Mouse (Mus musculus) brain, embryonic 14.5 days (tissue): Measurements from ENCODE around the gene Eif5a. TPM values are rescaled to one million over a fixed set of nuclear protein-coding genes. Genes with fewer than 3 reads are reported as not detected.
A peak's percentile ranks its signal among the peaks of the same experiment; 100 is the strongest.

Experiments used
- DNase-seq: peaks from one replicate; pipeline ENCODE4 v3.0.0-alpha.2; 2011; ENCODE audit warnings: low read depth
- CTCF ChIP-seq: fragments of 200-500 bp; IDR thresholded peaks from 2 replicates; pipeline ENCODE4 v1.5.1; 2012; ENCODE audit warnings: inconsistent platforms, mild to moderate bottlenecking, moderate library complexity, borderline replicate concordance; ENCODE audit not compliant: insufficient read depth, insufficient read length; ENCODE audit errors: extremely low read depth
- POLR2A ChIP-seq: fragments of 200-500 bp; IDR thresholded peaks from 2 replicates; pipeline ENCODE4 v1.6.1; 2012; ENCODE audit warnings: mild to moderate bottlenecking, inconsistent platforms, borderline replicate concordance; ENCODE audit not compliant: poor library complexity, insufficient read depth, insufficient read length, severe bottlenecking; ENCODE audit errors: extremely low read depth
- polyA plus RNA-seq: library from polyadenylated mRNA; depleted of rRNA; stranded (reverse); fragments of >200 nt; gene quantifications from 2 replicates; pipeline ENCODE4 v1.2.3, GENCODE M21; 2012; rRNA removed

Gene Eif5a
- polyA plus RNA-seq, 1 experiment: 727 TPM

DNA sequence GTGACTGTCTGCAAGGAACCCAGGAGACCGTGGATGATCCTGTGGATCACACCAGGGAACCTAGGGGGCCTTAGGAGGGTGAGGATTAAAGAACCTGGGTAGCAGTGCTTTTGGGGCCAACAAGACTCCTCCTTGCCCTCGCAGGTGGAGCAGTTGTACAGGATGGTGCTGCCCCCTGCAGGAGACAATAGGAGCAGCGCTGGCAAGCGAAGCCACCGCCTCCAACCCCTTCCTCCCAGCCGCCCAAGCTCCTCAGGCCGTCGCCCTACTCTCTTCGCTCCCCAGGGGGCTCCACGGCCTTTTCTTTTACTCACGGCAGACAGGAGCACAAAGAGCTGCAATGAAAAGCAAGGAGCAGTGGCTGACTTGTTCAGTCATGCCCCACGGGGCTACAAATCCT lies 44.9 kb downstream of the Eif5a start:
- peak; percentile 87 for DNase-seq
- TF ChIP-seq POLR2A: no peak
- TF ChIP-seq CTCF: peak; percentile 86

DNA sequence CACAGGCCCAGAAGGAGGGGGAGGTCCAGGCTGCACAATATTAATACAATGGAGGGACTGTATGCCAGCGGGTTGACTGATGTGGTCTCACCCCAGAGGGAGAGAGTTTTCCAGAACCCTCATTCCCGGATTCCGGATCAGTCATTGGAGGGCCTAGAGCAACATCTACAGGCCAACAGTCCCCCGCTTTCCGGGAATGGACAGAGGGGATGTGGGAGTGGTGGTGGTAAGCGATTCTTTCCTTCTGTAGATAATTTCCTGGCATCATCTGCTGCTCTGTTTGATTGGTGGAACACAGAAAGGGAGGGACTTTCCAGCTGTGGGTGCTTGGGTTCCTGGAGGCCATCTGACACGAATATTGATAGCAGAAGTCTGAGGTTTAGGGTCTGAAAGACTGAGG lies 45.6 kb downstream of the Eif5a start:
- no peak for DNase-seq
- TF ChIP-seq POLR2A (no peak), CTCF (no peak)

GRCm38 (mm10) chr11:69872451-69872850 lies 49.3 kb downstream of the Eif5a start:
- TF ChIP-seq POLR2A (no peak), CTCF (no peak)
- DNase-seq: no peak

GRCm38 (mm10) chr11:69871822-69872221 lies 49.9 kb downstream of the Eif5a start:
- no peak for DNase-seq
- no peak for TF ChIP-seq CTCF
- TF ChIP-seq POLR2A: no peak

GRCm38 (mm10) chr11:69870289-69871069 lies 51.3 kb downstream of the Eif5a start:
- no peak for DNase-seq
- no peak for TF ChIP-seq POLR2A
- TF ChIP-seq CTCF: no peak

GRCm38 (mm10) chr11:69867335-69867734 lies 54.4 kb downstream of the Eif5a start:
- TF ChIP-seq CTCF: no peak
- TF ChIP-seq POLR2A: no peak
- DNase-seq: no peak

Other genes with a start within 250 kb of the Eif5a start
- gene Eif4a1, start 249.5 kb downstream of the Eif5a start, polyA plus RNA-seq: 894 and 1,040 TPM in 2 replicates
- 139 and 167 TPM in 2 replicates for gene Senp3, start 239.9 kb downstream of the Eif5a start, polyA plus RNA-seq
- 0.55 and 0.71 TPM in 2 replicates for gene Tnfsf13, start 236.2 kb downstream of the Eif5a start, polyA plus RNA-seq
- gene Tnfsf12, start 226.1 kb downstream of the Eif5a start, polyA plus RNA-seq: 5.3 and 6.0 TPM in 2 replicates
- 0.77 and 1.2 TPM in 2 replicates for gene Tnfsfm13, start 225.9 kb downstream of the Eif5a start, polyA plus RNA-seq
- gene Polr2a, start 163.3 kb downstream of the Eif5a start, polyA plus RNA-seq: 35.8 and 71.0 TPM in 2 replicates
- 0.68 and 1.1 TPM in 2 replicates for gene Slc35g3, start 160.0 kb downstream of the Eif5a start, polyA plus RNA-seq
- gene Zbtb4, start 156.0 kb downstream of the Eif5a start, polyA plus RNA-seq: 10.0 and 12.1 TPM in 2 replicates
- gene Chrnb1, start 126.0 kb downstream of the Eif5a start, polyA plus RNA-seq: 3.0 and 4.2 TPM in 2 replicates
- gene Fgf11, start 120.1 kb downstream of the Eif5a start, polyA plus RNA-seq: 20.4 and 20.9 TPM in 2 replicates
- gene Tmem102, start 116.3 kb downstream of the Eif5a start, polyA plus RNA-seq: 0.30 and 0.36 TPM in 2 replicates
- gene Gm39566, start 106.7 kb downstream of the Eif5a start, polyA plus RNA-seq: not detected in 2 replicates
- not detected in 2 replicates for gene Spem2, start 103.5 kb downstream of the Eif5a start, polyA plus RNA-seq
- 1.3 and 1.4 TPM in 2 replicates for gene Spem1, start 99.8 kb downstream of the Eif5a start, polyA plus RNA-seq
- 123 and 183 TPM in 2 replicates for gene Nlgn2, start 84.2 kb downstream of the Eif5a start, polyA plus RNA-seq
- gene Tmem256, start 83.4 kb downstream of the Eif5a start, polyA plus RNA-seq: 167 and 271 TPM in 2 replicates
- gene Plscr3, start 75.6 kb downstream of the Eif5a start, polyA plus RNA-seq: 86.3 and 105 TPM in 2 replicates
- gene Tnk1, start 63.2 kb downstream of the Eif5a start, polyA plus RNA-seq: 0.18 and 0.29 TPM in 2 replicates
- not detected in 2 replicates for gene Tmem95, start 43.9 kb downstream of the Eif5a start, polyA plus RNA-seq
- gene Kctd11, start 40.6 kb downstream of the Eif5a start, polyA plus RNA-seq: 1.6 and 1.9 TPM in 2 replicates
- 0.59 and 0.82 TPM in 2 replicates for gene Acap1, start 26.4 kb downstream of the Eif5a start, polyA plus RNA-seq
- 8.5 and 9.5 TPM in 2 replicates for gene 2810408A11Rik, start 21.0 kb downstream of the Eif5a start, polyA plus RNA-seq
- 118 and 129 TPM in 2 replicates for gene Neurl4, start 20.9 kb downstream of the Eif5a start, polyA plus RNA-seq
- 80.8 and 109 TPM in 2 replicates for gene Gps2, start 8.1 kb downstream of the Eif5a start, polyA plus RNA-seq
- gene Ybx2, start 13.8 kb upstream of the Eif5a start, polyA plus RNA-seq: 45.0 and 67.9 TPM in 2 replicates
- gene Slc2a4, start 26.2 kb upstream of the Eif5a start, polyA plus RNA-seq: 5.2 and 12.5 TPM in 2 replicates
- gene Cldn7, start 42.8 kb upstream of the Eif5a start, polyA plus RNA-seq: 0.33 and 0.38 TPM in 2 replicates
- gene Ctdnep1, start 59.2 kb upstream of the Eif5a start, polyA plus RNA-seq: 98.1 and 110 TPM in 2 replicates
- gene Elp5, start 60.6 kb upstream of the Eif5a start, polyA plus RNA-seq: 127 and 159 TPM in 2 replicates
- 457 and 501 TPM in 2 replicates for gene Gabarap, start 69.2 kb upstream of the Eif5a start, polyA plus RNA-seq
- gene Phf23, start 73.8 kb upstream of the Eif5a start, polyA plus RNA-seq: 49.2 and 54.9 TPM in 2 replicates
- 36.8 and 45.7 TPM in 2 replicates for gene Dvl2, start 78.6 kb upstream of the Eif5a start, polyA plus RNA-seq
- 36.0 and 43.9 TPM in 2 replicates for gene Acadvl, start 93.5 kb upstream of the Eif5a start, polyA plus RNA-seq
- 231 and 306 TPM in 2 replicates for gene Dlg4, start 95.0 kb upstream of the Eif5a start, polyA plus RNA-seq
- 1.2 and 1.8 TPM in 2 replicates for gene Asgr1, start 132.1 kb upstream of the Eif5a start, polyA plus RNA-seq
- 0.09 TPM in 1 of 2 replicates, not detected in the other for gene Asgr2, start 170.7 kb upstream of the Eif5a start, polyA plus RNA-seq
- gene Mgl2, start 208.4 kb upstream of the Eif5a start, polyA plus RNA-seq: 0.33 and 0.37 TPM in 2 replicates
- gene Clec10a, start 234.2 kb upstream of the Eif5a start, polyA plus RNA-seq: 0.60 and 0.86 TPM in 2 replicates